Mouse (Mus musculus): ENCODE data around the gene Rps6kc1.

- TF ChIP-seq CTCF (IDR thresholded peaks at IDR 0.05; ENCODE audit: low read depth, low read length) (no peak), POLR2A (IDR thresholded peaks at IDR 0.05; ENCODE audit: extremely low read depth, insufficient read depth, low read length) (no peak)
Measured at GRCm38 (mm10) chr1:190888031-190888430, 23.5 kb downstream of the Rps6kc1 start.

Data from liver, adult 2 months (tissue).